Mouse (Mus musculus): ENCODE results near the gene Mapk8ip1.

Mapk8ip1 gene

GRCm38 (mm10) chr2:92371971-92372690, 28.9 kb downstream of the Mapk8ip1 start:
- DNase-seq, result no peak

- DNase-seq, result peak; percentile 84
Measured at GRCm38 (mm10) chr2:92370821-92371805, 29.9 kb downstream of the Mapk8ip1 start.

- DNase-seq, result no peak
Measured at GRCm38 (mm10) chr2:92370375-92370774, 30.7 kb downstream of the Mapk8ip1 start.

GRCm38 (mm10) chr2:92367383-92368029, 33.6 kb downstream of the Mapk8ip1 start:
- DNase-seq, result no peak

- no peak for DNase-seq
Measured at GRCm38 (mm10) chr2:92365568-92365967, 35.5 kb downstream of the Mapk8ip1 start.

- DNase-seq, result no peak
Measured at GRCm38 (mm10) chr2:92364086-92364485, 37.0 kb downstream of the Mapk8ip1 start.

GRCm38 (mm10) chr2:92362571-92363228, 38.4 kb downstream of the Mapk8ip1 start:
- no peak for DNase-seq

GRCm38 (mm10) chr2:92361795-92362194, 39.3 kb downstream of the Mapk8ip1 start:
- no peak for DNase-seq

- DNase-seq, result no peak
Measured at GRCm38 (mm10) chr2:92360893-92361292, 40.2 kb downstream of the Mapk8ip1 start.

GRCm38 (mm10) chr2:92360186-92360823, 40.8 kb downstream of the Mapk8ip1 start:
- no peak for DNase-seq

- DNase-seq, result peak; percentile 58
Measured at GRCm38 (mm10) chr2:92359301-92359700, 41.8 kb downstream of the Mapk8ip1 start.

GRCm38 (mm10) chr2:92354224-92354623, 46.8 kb downstream of the Mapk8ip1 start:
- DNase-seq, result no peak

- DNase-seq, result no peak
Measured at GRCm38 (mm10) chr2:92353402-92353801, 47.7 kb downstream of the Mapk8ip1 start.

- no peak for DNase-seq
Measured at GRCm38 (mm10) chr2:92350686-92351085, 50.4 kb downstream of the Mapk8ip1 start.

- no peak for DNase-seq
Measured at GRCm38 (mm10) chr2:92349589-92350425, 51.3 kb downstream of the Mapk8ip1 start.

GRCm38 (mm10) chr2:92347191-92347590, 53.9 kb downstream of the Mapk8ip1 start:
- DNase-seq, result no peak

- no peak for DNase-seq
Measured at GRCm38 (mm10) chr2:92342418-92342817, 58.6 kb downstream of the Mapk8ip1 start.
